Mouse (Mus musculus) retina, adult 2 months (tissue): ENCODE data around the gene Fer.

ENCODE experiments used
- DNase-seq: peaks from one replicate; pipeline ENCODE4 v3.0.0-alpha.2; 2012; ENCODE audit warnings: low read depth, low spot score

Gene Fer

GRCm38 (mm10) chr17:64085493-64085892, 222.6 kb downstream of the Fer start:
- no peak for DNase-seq

DNA sequence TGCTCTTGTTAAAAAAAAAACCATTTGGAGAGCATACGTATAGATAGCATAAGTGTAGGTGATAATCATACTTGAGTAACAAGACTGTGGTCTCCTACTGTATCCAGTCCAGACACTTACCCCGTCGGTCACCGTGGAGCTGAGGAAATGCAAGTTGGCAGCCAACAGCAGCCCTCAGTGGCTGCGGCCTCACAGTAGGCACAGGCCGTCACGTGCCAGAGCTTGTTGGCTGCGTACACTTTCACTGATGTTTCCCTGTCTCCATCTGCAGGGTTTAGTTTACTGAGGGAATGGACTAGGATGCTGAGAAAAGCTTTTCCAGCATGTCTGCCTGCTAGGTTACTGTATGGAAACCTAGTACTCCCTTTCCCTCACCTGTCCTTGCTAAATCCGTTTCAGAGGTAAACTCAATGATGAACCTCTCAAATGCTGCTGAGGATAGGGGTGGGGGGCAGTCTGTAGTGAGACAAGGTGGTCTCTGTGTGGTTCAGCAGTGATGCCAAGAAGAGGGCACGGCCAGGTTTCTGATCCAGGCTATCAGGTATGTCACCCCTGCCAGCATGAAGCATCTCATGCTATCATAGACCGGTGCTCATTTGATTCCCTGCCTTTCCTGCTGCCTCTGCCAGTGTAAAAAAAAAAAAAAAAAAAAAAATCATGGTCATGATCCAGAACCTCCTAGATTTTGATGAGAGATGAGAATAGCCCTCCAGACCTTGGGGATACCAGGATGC, 224.2 kb downstream of the Fer start:
- no peak for DNase-seq

GRCm38 (mm10) chr17:64087871-64088270, 225.0 kb downstream of the Fer start:
- no peak for DNase-seq

DNA sequence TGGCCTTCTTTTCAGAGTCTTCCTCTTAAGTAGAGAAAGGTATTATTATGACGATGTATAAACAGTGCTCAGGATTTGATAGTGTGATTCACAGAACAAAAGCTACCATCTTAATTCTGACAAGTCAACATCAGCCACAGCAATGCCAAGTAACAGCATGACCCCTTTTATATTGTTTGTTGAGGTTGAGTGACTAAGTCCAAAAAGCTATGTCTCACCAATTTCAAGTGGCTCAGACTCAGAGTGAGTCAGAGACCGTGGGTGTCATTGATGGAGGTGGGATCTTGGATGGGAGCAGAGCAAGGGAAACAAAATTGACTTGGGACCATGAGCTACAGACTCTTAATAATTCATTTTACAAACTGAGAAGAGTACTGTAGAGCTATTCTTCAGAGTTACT, 230.9 kb downstream of the Fer start:
- no peak for DNase-seq

- DNase-seq, result no peak
These were observed 233.9 kb downstream of the Fer start for GRCm38 (mm10) chr17:64096811-64097210.

GRCm38 (mm10) chr17:64097788-64098359, 235.0 kb downstream of the Fer start:
- no peak for DNase-seq

GRCm38 (mm10) chr17:64099395-64100171, 236.7 kb downstream of the Fer start:
- no peak for DNase-seq

DNA sequence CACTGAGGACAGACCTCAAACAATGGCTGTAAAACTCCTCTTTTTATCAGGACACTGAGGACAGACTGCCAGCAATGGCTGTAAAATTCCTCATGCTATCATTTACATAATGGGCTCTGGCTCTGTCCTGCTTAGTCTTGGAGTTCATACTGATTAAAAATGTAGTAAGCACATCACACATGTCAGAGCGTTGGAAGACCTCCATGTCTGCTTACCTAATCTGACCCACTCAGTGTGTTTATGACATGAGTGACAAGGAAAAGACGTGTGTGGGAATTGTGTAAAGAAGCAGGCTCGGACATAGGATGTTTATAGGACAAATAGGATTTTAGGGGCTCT, 237.3 kb downstream of the Fer start:
- DNase-seq, result no peak

DNA sequence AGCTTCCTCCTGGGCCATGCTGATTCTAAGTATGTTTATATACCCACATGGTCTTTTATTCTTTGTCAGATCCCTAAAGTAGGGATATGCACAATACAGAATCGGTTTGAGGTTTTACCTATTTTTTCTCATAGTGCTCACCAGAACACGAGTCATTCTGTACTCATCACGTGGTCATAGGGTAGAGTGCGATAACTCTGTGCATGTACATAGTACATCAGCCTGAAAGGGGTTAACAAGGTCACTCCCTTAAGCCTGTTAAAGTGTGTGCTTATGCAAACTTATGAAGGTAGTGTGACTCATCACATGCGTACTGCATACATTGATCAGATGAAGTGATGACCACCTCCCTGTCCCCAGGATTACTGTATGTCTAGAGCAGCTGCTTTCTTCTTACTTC, 245.9 kb downstream of the Fer start:
- DNase-seq, result no peak

GRCm38 (mm10) chr17:64109871-64110270, 247.0 kb downstream of the Fer start:
- DNase-seq, result no peak

GRCm38 (mm10) chr17:64113625-64114024, 250.8 kb downstream of the Fer start:
- DNase-seq, result no peak

DNA sequence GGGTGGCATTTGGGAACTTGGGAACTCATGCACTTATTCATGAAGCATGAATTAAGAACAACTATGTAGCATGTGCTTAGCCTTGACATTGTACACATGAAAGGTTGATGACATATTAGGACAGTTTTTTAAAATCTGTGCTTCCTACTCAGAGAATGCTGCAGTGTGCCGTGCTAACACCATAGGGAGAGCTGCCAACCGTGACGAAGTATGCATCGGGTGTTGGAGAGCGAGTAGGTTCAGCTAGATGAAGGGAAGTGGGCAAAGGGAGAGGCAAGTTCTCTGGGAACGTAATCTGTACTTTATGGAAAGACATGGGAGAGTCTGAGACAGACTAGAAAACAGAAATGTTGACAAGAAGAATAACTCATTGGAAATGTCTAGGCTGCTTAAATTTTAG, 253.9 kb downstream of the Fer start:
- DNase-seq, result no peak

GRCm38 (mm10) chr17:64119697-64120288, 256.9 kb downstream of the Fer start:
- no peak for DNase-seq

GRCm38 (mm10) chr17:64122556-64122955, 259.7 kb downstream of the Fer start:
- DNase-seq, result no peak

DNA sequence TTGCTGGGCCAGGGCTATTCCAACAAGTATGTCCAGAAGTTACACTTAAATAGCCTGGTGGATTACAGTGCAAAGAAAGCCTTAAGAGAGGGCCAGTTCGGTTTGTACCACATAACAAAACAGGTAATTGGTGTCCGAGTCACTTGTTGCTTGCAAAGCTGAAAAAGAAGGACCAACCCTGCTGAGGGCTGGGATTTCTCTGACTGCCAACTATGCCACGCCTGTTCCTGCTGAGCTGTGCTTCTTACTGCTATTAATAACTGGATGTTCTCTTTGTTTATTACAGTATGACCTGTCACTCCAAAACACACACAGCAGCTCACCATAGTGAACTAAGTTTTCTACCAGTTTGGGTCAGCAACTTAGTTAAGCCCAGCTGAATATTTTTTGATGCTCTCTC, 260.9 kb downstream of the Fer start:
- DNase-seq, result no peak

GRCm38 (mm10) chr17:64126904-64127303, 264.0 kb downstream of the Fer start:
- DNase-seq, result no peak

GRCm38 (mm10) chr17:64129750-64130149, 266.9 kb downstream of the Fer start:
- DNase-seq, result no peak

DNA sequence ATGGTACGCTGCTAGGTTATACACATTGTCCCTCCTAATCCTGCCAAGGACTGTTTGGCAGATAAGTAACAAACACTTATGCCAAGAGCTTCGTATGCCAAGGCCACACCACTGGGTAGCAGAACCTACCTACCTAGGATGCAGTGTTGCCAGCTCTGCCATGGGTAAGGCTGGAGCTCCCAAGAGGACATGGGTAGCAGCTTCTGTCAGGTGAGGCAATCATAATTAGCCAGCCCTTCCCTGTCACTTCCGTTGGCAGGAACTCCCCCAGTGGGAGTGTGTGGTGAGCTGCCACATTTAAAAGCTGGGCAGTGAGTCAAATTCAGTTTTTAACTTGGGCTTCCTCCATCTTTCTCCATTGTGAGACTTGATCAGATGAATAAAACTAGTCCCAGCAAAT, 267.5 kb downstream of the Fer start:
- DNase-seq, result no peak

DNA sequence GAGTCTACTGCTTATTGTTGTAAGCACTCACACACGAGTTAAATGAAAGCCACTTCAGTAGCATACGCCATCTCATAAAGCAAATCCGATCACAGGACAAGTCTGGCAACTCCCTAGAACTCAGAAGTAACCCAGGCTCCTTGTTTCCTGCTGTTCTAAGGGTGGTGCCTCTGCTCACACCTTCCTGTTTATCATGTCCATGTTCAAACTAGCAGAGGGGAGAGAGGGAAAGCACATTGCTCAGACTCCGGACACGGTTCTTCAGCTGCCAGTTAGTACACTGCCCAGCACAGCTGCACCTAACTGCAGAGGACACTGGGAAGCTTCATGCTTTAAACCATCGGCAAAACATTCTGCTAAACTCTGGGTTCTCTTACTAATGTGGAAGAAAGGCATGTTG, 269.3 kb downstream of the Fer start:
- no peak for DNase-seq

- no peak for DNase-seq
These were observed 273.2 kb downstream of the Fer start for GRCm38 (mm10) chr17:64135941-64136650.

DNA sequence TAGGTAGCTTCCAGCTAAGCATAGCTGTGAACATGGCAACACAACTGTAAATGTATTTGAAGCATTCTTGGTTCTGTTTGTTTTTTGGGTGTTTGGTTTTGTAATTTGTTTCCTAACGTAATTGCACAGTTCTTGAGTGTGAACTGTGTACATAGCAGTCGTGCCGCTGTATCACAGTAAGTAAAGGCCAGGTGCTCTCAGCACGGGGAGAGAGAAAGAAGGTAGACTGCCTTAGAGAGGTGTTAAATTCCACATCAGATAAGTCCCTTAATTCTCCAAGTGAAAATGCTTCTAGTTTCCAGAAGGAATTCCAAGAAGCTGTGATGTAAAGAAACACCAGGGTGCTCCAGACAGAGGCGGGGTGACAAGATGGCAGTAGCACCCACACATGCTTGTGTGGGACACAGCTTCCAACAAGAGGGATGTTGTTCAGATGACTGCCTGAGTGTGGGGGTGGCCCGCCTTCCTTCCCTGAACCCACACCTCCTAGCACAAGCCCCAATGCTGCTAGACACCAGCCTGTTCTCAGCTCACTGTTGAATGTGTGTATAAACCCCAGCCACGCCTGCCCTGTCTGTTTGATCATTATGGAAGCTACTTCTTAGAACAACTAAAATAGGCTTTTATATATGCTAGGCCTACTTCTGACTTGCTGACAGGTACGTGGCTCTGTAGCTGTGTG, 275.3 kb downstream of the Fer start:
- DNase-seq, result no peak
